29 mouse cellular contexts compared by ENCODE assay signal in genomic region chr10:117299901-117300520, GRCm38 (mm10). TPM values are rescaled to one million over a fixed set of nuclear protein-coding genes. Genes with fewer than 3 reads are reported as not detected.
DNase-seq lines count a peak whose midpoint lies in the region; ATAC-seq and TF ChIP-seq lines count a peak whose summit lies in the region.
"Had no signal": no experiment of that assay in that cellular context is flagged by ENCODE, and none has a peak within 500 bp of the region (broad histone marks: within the 10 kb centered on the region; RNA-seq: fewer than 3 reads in every experiment).

No protein-coding gene starts in this region.

- H3K4me3 ChIP-seq in heart, embryonic 10.5 days: no peak overlapping the region
- H3K4me3 ChIP-seq in MEL (ENCODE audit: control insufficient read depth in 1 of 2, insufficient read depth in 1 of 2, low read depth in 2 of 2, low read length in 2 of 2) (no peak overlapping the region), macrophage (ENCODE audit: inconsistent target) (no peak overlapping the region)
- no peak overlapping the region for H3K4me3 ChIP-seq in kidney, embryonic 16.5 days (ENCODE audit: low read length)
- H3K4me3 ChIP-seq: forebrain, embryonic 10.5 days; forebrain, embryonic 13.5 days; gastrocnemius, adult 2 months; heart, adult 2 months had no signal

- H3K79me2 ChIP-seq in MEL (ENCODE audit: control insufficient read depth, insufficient read depth, low read length, poor library complexity) (no peaks in the 10 kb centered on the region), macrophage (ENCODE audit: inconsistent target) (no peaks in the 10 kb centered on the region)

- no peaks in the 10 kb centered on the region for H3K36me3 ChIP-seq in heart, embryonic 10.5 days
- peaks cover 0 to 19% of the 10 kb centered on the region in 2 experiments; a peak in 2 of 4 replicates for H3K36me3 ChIP-seq in MEL (ENCODE audit: control insufficient read depth in 1 of 2, insufficient read depth in 2 of 2, low read length in 2 of 2)
- H3K36me3 ChIP-seq in macrophage (ENCODE audit: inconsistent target): no peaks in the 10 kb centered on the region
- H3K36me3 ChIP-seq in kidney, embryonic 16.5 days (ENCODE audit: insufficient read depth, low read length): no peaks in the 10 kb centered on the region
- H3K36me3 ChIP-seq: forebrain, embryonic 10.5 days had no signal

- H3K27me3 ChIP-seq in heart, embryonic 10.5 days (ENCODE audit: insufficient read depth, poor library complexity, severe bottlenecking): peaks cover 16% of the 10 kb centered on the region
- H3K27me3 ChIP-seq in MEL (ENCODE audit: control insufficient read depth in 1 of 2, insufficient read depth in 2 of 2, low read length in 2 of 2): peaks cover 2 to 5% of the 10 kb centered on the region in 2 experiments
- no peaks in the 10 kb centered on the region for H3K27me3 ChIP-seq in kidney, embryonic 16.5 days (ENCODE audit: insufficient read depth, low read length)
- H3K27me3 ChIP-seq: forebrain, embryonic 13.5 days had no signal

- peak in 1 of 2 experiments; percentile 62; a peak in 2 of 4 replicates for TF ChIP-seq EP300 in MEL (IDR thresholded peaks at IDR 0.05; ENCODE audit: low read depth in 1 of 2, low read length in 2 of 2)

- H3K9ac ChIP-seq in MEL (ENCODE audit: control insufficient read depth, low read depth, low read length, poor library complexity, severe bottlenecking): no peak overlapping the region
- H3K9ac ChIP-seq in kidney, embryonic 16.5 days (replicated peaks; ENCODE audit: low read length): no peak overlapping the region
- H3K9ac ChIP-seq: forebrain, embryonic 13.5 days; hindbrain, embryonic 14.5 days had no signal

- H3K27ac ChIP-seq in heart, embryonic 10.5 days: no peak overlapping the region
- peak overlapping the region; percentile 49 for H3K27ac ChIP-seq in MEL (ENCODE audit: control insufficient read depth, low read depth, low read length)
- H3K27ac ChIP-seq in macrophage: peak overlapping the region; percentile 96
- no peak overlapping the region for H3K27ac ChIP-seq in kidney, embryonic 16.5 days (ENCODE audit: low read length)
- H3K27ac ChIP-seq: forebrain, embryonic 10.5 days; forebrain, embryonic 13.5 days; gastrocnemius, adult 2 months; heart, adult 2 months; hindbrain, embryonic 14.5 days; hindbrain, postnatal 0 days had no signal

- no peak for TF ChIP-seq RAD21 in MEL (IDR thresholded peaks at IDR 0.05; ENCODE audit: low read depth, low read length)

- H3K4me1 ChIP-seq in heart, embryonic 10.5 days: no peaks in the 10 kb centered on the region
- H3K4me1 ChIP-seq in MEL (ENCODE audit: control insufficient read depth in 1 of 2, insufficient read depth in 2 of 2, low read length in 2 of 2): peaks cover 11 to 15% of the 10 kb centered on the region in 2 experiments; a peak in 3 of 4 replicates
- H3K4me1 ChIP-seq in kidney, embryonic 16.5 days (ENCODE audit: insufficient read depth, low read length): no peaks in the 10 kb centered on the region
- H3K4me1 ChIP-seq: forebrain, embryonic 10.5 days; forebrain, embryonic 13.5 days had no signal

- TF ChIP-seq POLR2A in MEL (IDR thresholded peaks at IDR 0.05; ENCODE audit: control insufficient read depth in 1 of 2, insufficient read depth in 1 of 2, low read depth in 1 of 2, low read length in 2 of 2, poor library complexity in 1 of 2): no peak

- no peaks in the 10 kb centered on the region for H3K9me3 ChIP-seq in heart, embryonic 10.5 days
- H3K9me3 ChIP-seq in MEL (replicated peaks; ENCODE audit: insufficient read depth, low read length): no peaks in the 10 kb centered on the region
- no peaks in the 10 kb centered on the region for H3K9me3 ChIP-seq in kidney, embryonic 16.5 days (ENCODE audit: low read length)
- H3K9me3 ChIP-seq: forebrain, embryonic 10.5 days; forebrain, embryonic 13.5 days had no signal

- WGBS in heart, embryonic 10.5 days: 68% methylated on average over 5 of the region's 5 CpGs
- WGBS in macrophage (ENCODE audit: missing documents): 59% methylated on average over 4 of the region's 5 CpGs
- 73% methylated on average over 5 of the region's 5 CpGs for whole genome bisulfite sequencing in kidney, embryonic 16.5 days

- H3K4me2 ChIP-seq in kidney, embryonic 16.5 days (replicated peaks; ENCODE audit: low read depth, low read length): no peak overlapping the region
- H3K4me2 ChIP-seq: forebrain, embryonic 13.5 days; heart, embryonic 11.5 days; hindbrain, embryonic 14.5 days had no signal

- DNase-seq in heart, embryonic 10.5 days (ENCODE audit: low spot score): peak; percentile 54
- DNase-seq in heart, postnatal 4 days: no peak
- peak; percentile 53 for DNase-seq in 416B (ENCODE audit: low read depth)
- DNase-seq in MEL (ENCODE audit: low read depth, low spot score): peak; percentile 19
- DNase-seq in frontal cortex, postnatal 36 days (ENCODE audit: low spot score in 2 of 2): no peak
- DNase-seq in urinary bladder, adult 2 months (ENCODE audit: low spot score): no peak
- DNase-seq: adrenal gland, postnatal 10 days; adrenal gland, postnatal 36 days; cerebellum, adult 11-12 months; cerebellum, adult 8-10 months; cerebellum, postnatal 14 days; gastrocnemius, adult 2 months; gastrocnemius, postnatal 14 days; heart, adult 2 months; kidney, adult 11 months had no signal

- no peak for ATAC-seq in kidney, embryonic 16.5 days (ENCODE audit: low FRiP score, low TSS enrichment)
- ATAC-seq: CD4-positive, CD25-positive, alpha-beta regulatory T cell, adult 4 months; forebrain, embryonic 13.5 days; forebrain, embryonic 16.5 days; hindbrain, postnatal 0 days; inflammation-experienced regulatory T-cells, adult 6 months; Patski had no signal

- no peak for TF ChIP-seq CTCF in MEL (IDR thresholded peaks at IDR 0.05 in 2 of 3, conservative IDR thresholded peaks at IDR 0.05 in 1 of 3; ENCODE audit: control insufficient read depth in 1 of 3, insufficient read depth in 1 of 3, low read depth in 2 of 3, low read length in 3 of 3, poor library complexity in 1 of 3, severe bottlenecking in 1 of 3)

TF ChIP-seq in MEL, 35 proteins besides CTCF, POLR2A, EP300 and RAD21 (continues in another document):
- TF ChIP-seq ZKSCAN1 (IDR thresholded peaks at IDR 0.05; ENCODE audit: low read depth, low read length): no peak
- no peak for TF ChIP-seq CHD1 (IDR thresholded peaks at IDR 0.05; ENCODE audit: low read depth, low read length)
- peak; percentile 55 for TF ChIP-seq ETS1 (IDR thresholded peaks at IDR 0.05; ENCODE audit: low read depth, low read length)
- TF ChIP-seq MEF2A (IDR thresholded peaks at IDR 0.05; ENCODE audit: extremely low read depth, insufficient replicate concordance, low read depth, low read length, poor library complexity, severe bottlenecking): no peak
- no peak for TF ChIP-seq JUND (IDR thresholded peaks at IDR 0.05; ENCODE audit: low read depth, low read length)
- TF ChIP-seq NRF1 (IDR thresholded peaks at IDR 0.05; ENCODE audit: insufficient read depth, low read depth, low read length, poor library complexity, severe bottlenecking): no peak
- no peak for TF ChIP-seq RCOR1 (IDR thresholded peaks at IDR 0.05; ENCODE audit: low read depth, low read length)
- TF ChIP-seq NELFE (IDR thresholded peaks at IDR 0.05; ENCODE audit: low read depth, low read length): no peak
- TF ChIP-seq MAFK (IDR thresholded peaks at IDR 0.05; ENCODE audit: borderline replicate concordance, low read depth, low read length): no peak
- no peak for TF ChIP-seq KAT2A (conservative IDR thresholded peaks at IDR 0.05; ENCODE audit: low read depth, low read length)
- TF ChIP-seq MAX (IDR thresholded peaks at IDR 0.05; ENCODE audit: low read length): no peak
- no peak for TF ChIP-seq CHD2 (IDR thresholded peaks at IDR 0.05; ENCODE audit: low read length)
- TF ChIP-seq TAL1 (IDR thresholded peaks at IDR 0.05; ENCODE audit: low read length): peak; percentile 20; the same call in 1 of the 2 replicates
- no peak for TF ChIP-seq ZMIZ1 (IDR thresholded peaks at IDR 0.05; ENCODE audit: low read depth, low read length)
- no peak for TF ChIP-seq SMC3 (IDR thresholded peaks at IDR 0.05; ENCODE audit: low read depth, low read length)
- no peak for TF ChIP-seq MAZ (IDR thresholded peaks at IDR 0.05; ENCODE audit: low read depth, low read length)
- no peak for TF ChIP-seq USF2 (IDR thresholded peaks at IDR 0.05; ENCODE audit: borderline replicate concordance in 1 of 2, insufficient read depth in 1 of 2, low read depth in 1 of 2, low read length in 2 of 2)
- no peak for TF ChIP-seq MYC (IDR thresholded peaks at IDR 0.05; ENCODE audit: low read depth, low read length)
- TF ChIP-seq ZNF384 (IDR thresholded peaks at IDR 0.05; ENCODE audit: low read depth, low read length): no peak

RNA-seq across cellular contexts. Expression of gene Lyz1, which starts 7.3 kb away (rescaled TPM):
- polyA plus RNA-seq in heart, embryonic 10.5 days (2016; fragmentation: Nextera tagmentation; extraction: Ambion mirVana): 2.3 and 11.4 TPM in 2 replicates
- 1 to 10 TPM; 1.8 to 2.2 TPM for total RNA-seq in heart, postnatal 4 days (2021)
- total RNA-seq in MEL (2012; rRNA removed): not detected in 2 replicates
- polyA plus RNA-seq in MEL (2012; ENCODE audit: insufficient read depth in 1 of 2, insufficient read length in 2 of 2, low read depth in 1 of 2, low replicate concordance in 2 of 2, missing spikeins in 1 of 2): not detected
- total RNA-seq in macrophage (2018; cell fraction: chromatin; rRNA removed): 1 to 10 TPM in 2 of 26 experiments, under 1 TPM in 6, not detected in 18; 0.59 to 1.1 (median 0.81) TPM
- total RNA-seq in macrophage (2018; cell fraction: cytosol; rRNA removed): 1 to 10 TPM; 2.7 to 9.2 (median 5.1) TPM
- total RNA-seq in macrophage (2018; cell fraction: nucleus; rRNA removed): 1 to 10 TPM in 25 of 26 experiments, not detected in 1; 1.0 to 5.4 (median 2.7) TPM
- polyA plus RNA-seq in macrophage (2018): 3.4 to 8.7 TPM (median 5.9 TPM) in 3 replicates
- not detected in 2 replicates for polyA plus RNA-seq in kidney, embryonic 16.5 days (2015; fragmentation: Nextera tagmentation; extraction: Ambion mirVana)
- 9.3 and 12.6 TPM in 2 replicates for polyA plus RNA-seq in urinary bladder, adult 2 months (2012; rRNA removed)
- polyA plus RNA-seq: C2C12; CD4-positive, CD25-positive, alpha-beta regulatory T cell, adult 4 months; embryonic facial prominence, embryonic 11.5 days; forebrain, embryonic 10.5 days; forebrain, embryonic 13.5 days; forebrain, embryonic 16.5 days; hindbrain, embryonic 11.5 days; hindbrain, embryonic 14.5 days; hindbrain, postnatal 0 days had no signal

RNA-seq across cellular contexts. Expression of gene Lyz2, which starts 17.9 kb away (rescaled TPM):
- 26.2 and 60.7 TPM in 2 replicates for polyA plus RNA-seq in heart, embryonic 10.5 days (2016; fragmentation: Nextera tagmentation; extraction: Ambion mirVana)
- total RNA-seq in heart, postnatal 4 days (2021): 10 to 100 TPM; 23.5 to 24.2 TPM
- not detected in 2 replicates for total RNA-seq in MEL (2012; rRNA removed)
- not detected for polyA plus RNA-seq in MEL (2012; ENCODE audit: insufficient read depth in 1 of 2, insufficient read length in 2 of 2, low read depth in 1 of 2, low replicate concordance in 2 of 2, missing spikeins in 1 of 2)
- total RNA-seq in macrophage (2018; cell fraction: chromatin; rRNA removed): 1,000 to 10,000 TPM in 1 of 26 experiments, 100 to 1,000 TPM in 25; 167 to 1,242 (median 625) TPM
- total RNA-seq in macrophage (2018; cell fraction: cytosol; rRNA removed): over 10,000 TPM in 25 of 26 experiments, 1,000 to 10,000 TPM in 1; 9,978 to 23,163 (median 15,255) TPM
- over 10,000 TPM in 2 of 26 experiments, 1,000 to 10,000 TPM in 24; 1,420 to 12,393 (median 7,308) TPM for total RNA-seq in macrophage (2018; cell fraction: nucleus; rRNA removed)
- polyA plus RNA-seq in macrophage (2018): 16,156 to 35,026 TPM (median 20,022 TPM) in 3 replicates
- 54.1 and 65.5 TPM in 2 replicates for polyA plus RNA-seq in kidney, embryonic 16.5 days (2015; fragmentation: Nextera tagmentation; extraction: Ambion mirVana)
- 437 and 439 TPM in 2 replicates for polyA plus RNA-seq in urinary bladder, adult 2 months (2012; rRNA removed)

Comparison
In these comparisons a context has a peak if more than half of its experiments do, and no peak if none do; other contexts are left out.
1. DNase-seq: peak in heart, embryonic 10.5 days (single experiment), 416B (single experiment) and MEL (single experiment); none in heart, postnatal 4 days (single experiment), frontal cortex, postnatal 36 days (0 of 2) and urinary bladder, adult 2 months (single experiment).
2. H3K27ac ChIP-seq: peak in MEL (single experiment) and macrophage (single experiment); none in heart, embryonic 10.5 days (single experiment) and kidney, embryonic 16.5 days (single experiment).
3. RNA of gene Lyz2, which starts 17.9 kb away (polyA plus RNA-seq): 16,156 to 35,026 TPM in macrophage; 437 to 439 TPM in urinary bladder, adult 2 months, 54.1 to 65.5 TPM in kidney, embryonic 16.5 days, 26.2 to 60.7 TPM in heart, embryonic 10.5 days and not detected in MEL; every median in the first group is over 10 times any median in the second.